In genomic region chr2:25229582-25229981, GRCm38 (mm10) we compare ENCODE assay signal across 47 mouse cellular contexts. TPM values are rescaled to one million over a fixed set of nuclear protein-coding genes. Genes with fewer than 3 reads are reported as not detected.
"Had no signal": no experiment of that assay in that cellular context is flagged by ENCODE, and none has a peak within 500 bp of the region (broad histone marks: within the 10 kb centered on the region; RNA-seq: fewer than 3 reads in every experiment).

No protein-coding gene starts in this region.

- H3K9me3 ChIP-seq: heart, embryonic 10.5 days; heart, embryonic 12.5 days; heart, embryonic 13.5 days; heart, embryonic 15.5 days; hindbrain, embryonic 12.5 days; hindbrain, embryonic 13.5 days; hindbrain, embryonic 15.5 days; intestine, embryonic 15.5 days; kidney, embryonic 15.5 days had no signal

- H3K4me2 ChIP-seq: heart, embryonic 15.5 days; hindbrain, embryonic 13.5 days had no signal

- H3K4me3 ChIP-seq: heart, embryonic 10.5 days; heart, embryonic 12.5 days; heart, embryonic 15.5 days; hindbrain, embryonic 12.5 days; hindbrain, embryonic 13.5 days; hindbrain, embryonic 15.5 days; intestine, embryonic 15.5 days; kidney, embryonic 15.5 days; left cerebral cortex, adult 2 months had no signal

- H3K27ac ChIP-seq: heart, embryonic 13.5 days; heart, embryonic 15.5 days; hindbrain, embryonic 14.5 days; hindbrain, embryonic 15.5 days; kidney, embryonic 15.5 days had no signal

- H3K9ac ChIP-seq: heart, embryonic 12.5 days; heart, embryonic 15.5 days; hindbrain, embryonic 13.5 days; hindbrain, embryonic 14.5 days; hindbrain, embryonic 15.5 days; kidney, embryonic 15.5 days had no signal

- DNase-seq: heart, postnatal 10 days; heart, postnatal 14 days; heart, postnatal 36 days; heart, postnatal 4 days; kidney, adult 11 months; kidney, adult 18-20 months; kidney, adult 2 months; kidney, adult 8-10 months; kidney, adult 9 months; kidney, postnatal 10 days; kidney, postnatal 14 days; kidney, postnatal 25 days; kidney, postnatal 36 days; kidney, postnatal 4 days; layer of hippocampus, adult 9-11 months; layer of hippocampus, postnatal 36 days had no signal

- H3K36me3 ChIP-seq: heart, embryonic 10.5 days; heart, embryonic 12.5 days; heart, embryonic 13.5 days; heart, embryonic 15.5 days; hindbrain, embryonic 12.5 days; hindbrain, embryonic 13.5 days; hindbrain, embryonic 15.5 days; intestine, embryonic 15.5 days; kidney, embryonic 15.5 days had no signal

- ATAC-seq: hindbrain, embryonic 16.5 days; inflammation-experienced regulatory T-cells, adult 6 months; intestine, embryonic 15.5 days; intestine, embryonic 16.5 days; intestine, postnatal 0 days had no signal

- H3K27me3 ChIP-seq: hindbrain, embryonic 15.5 days; kidney, embryonic 15.5 days had no signal

RNA-seq across cellular contexts. Expression of gene Slc34a3, which starts 4.6 kb away (rescaled TPM):
- total RNA-seq: heart, postnatal 10 days; heart, postnatal 14 days; heart, postnatal 25 days; heart, postnatal 36 days; heart, postnatal 4 days; hematopoietic stem cell, adult 5-6 weeks; layer of hippocampus, adult 18-20 months; layer of hippocampus, adult 8-10 months; layer of hippocampus, postnatal 10 days; layer of hippocampus, postnatal 25 days; layer of hippocampus, postnatal 36 days; left cerebral cortex, adult 18-20 months; left cerebral cortex, adult 2 months; left cerebral cortex, adult 8-10 months; left cerebral cortex, postnatal 10 days had no signal
- polyA plus RNA-seq: heart, embryonic 10.5 days; heart, embryonic 11.5 days; heart, embryonic 12.5 days; heart, embryonic 13.5 days; heart, embryonic 14.5 days; heart, embryonic 15.5 days; heart, embryonic 16.5 days; heart, postnatal 0 days; hindbrain, embryonic 11.5 days; hindbrain, embryonic 12.5 days; hindbrain, embryonic 13.5 days; hindbrain, embryonic 14.5 days; hindbrain, embryonic 15.5 days; hindbrain, embryonic 16.5 days; inflammation-experienced regulatory T-cells, adult 6 months had no signal

RNA-seq across cellular contexts. Expression of gene Rnf224, which starts 7.0 kb away (rescaled TPM):
- total RNA-seq: heart, postnatal 10 days; heart, postnatal 14 days; heart, postnatal 25 days; heart, postnatal 36 days; heart, postnatal 4 days; hematopoietic stem cell, adult 5-6 weeks; layer of hippocampus, adult 18-20 months; layer of hippocampus, adult 8-10 months; layer of hippocampus, postnatal 10 days; layer of hippocampus, postnatal 25 days; layer of hippocampus, postnatal 36 days; left cerebral cortex, adult 18-20 months; left cerebral cortex, adult 2 months; left cerebral cortex, adult 8-10 months; left cerebral cortex, postnatal 10 days had no signal
- polyA plus RNA-seq: heart, embryonic 11.5 days; heart, embryonic 12.5 days; heart, embryonic 13.5 days; heart, embryonic 14.5 days; heart, embryonic 15.5 days; heart, embryonic 16.5 days; heart, postnatal 0 days; hindbrain, embryonic 11.5 days; hindbrain, embryonic 12.5 days; hindbrain, embryonic 13.5 days; hindbrain, embryonic 14.5 days; hindbrain, embryonic 15.5 days; hindbrain, embryonic 16.5 days; inflammation-experienced regulatory T-cells, adult 6 months; intestine, embryonic 14.5 days; large intestine, adult 2 months had no signal

RNA-seq across cellular contexts. Expression of gene Fam166a, which starts 11.0 kb away (rescaled TPM):
- total RNA-seq: heart, postnatal 10 days; heart, postnatal 14 days; heart, postnatal 25 days; heart, postnatal 36 days; heart, postnatal 4 days; hematopoietic stem cell, adult 5-6 weeks; layer of hippocampus, adult 8-10 months; layer of hippocampus, postnatal 10 days; layer of hippocampus, postnatal 36 days; left cerebral cortex, adult 18-20 months; left cerebral cortex, adult 2 months; left cerebral cortex, postnatal 10 days had no signal
- polyA plus RNA-seq: heart, embryonic 12.5 days; heart, embryonic 13.5 days; heart, embryonic 16.5 days; heart, postnatal 0 days; hindbrain, embryonic 11.5 days; hindbrain, embryonic 14.5 days; inflammation-experienced regulatory T-cells, adult 6 months; intestine, embryonic 15.5 days; large intestine, adult 2 months had no signal

RNA-seq across cellular contexts. Expression of gene Rnf208, which starts 12.5 kb away (rescaled TPM):
- total RNA-seq: hematopoietic stem cell, adult 5-6 weeks had no signal
